In the genomic region with DNA sequence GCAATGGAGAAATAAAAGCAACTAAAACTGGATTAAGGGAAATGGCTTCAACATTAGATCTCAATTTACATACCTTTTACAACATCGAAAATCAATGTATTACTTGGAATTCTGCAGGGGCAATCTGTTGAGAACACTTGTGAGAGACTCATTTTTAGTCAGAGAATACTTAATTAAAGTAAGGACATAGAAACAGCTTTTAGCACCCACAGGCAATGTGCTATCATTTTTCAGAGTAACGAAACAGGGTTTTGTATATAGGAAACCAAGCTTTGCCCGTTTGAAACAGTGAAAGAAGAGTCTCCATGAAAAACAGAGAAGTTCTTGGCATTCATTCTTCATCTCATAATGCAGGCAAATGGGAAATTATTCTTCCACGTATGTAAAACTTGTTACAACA, we compare ENCODE assay signal across 13 mouse cellular contexts.
"Had no signal": no experiment of that assay in that cellular context is flagged by ENCODE, and none has a peak within 500 bp of the region (broad histone marks: within the 10 kb centered on the region; RNA-seq: fewer than 3 reads in every experiment).

No protein-coding gene starts in this region.

- DNase-seq: lung, adult 18-20 months; lung, embryonic 14.5 days; lung, postnatal 10 days; lung, postnatal 4 days; midbrain, embryonic 14.5 days; retina, postnatal 1 day; right cerebral cortex, adult 18-20 months; right cerebral cortex, postnatal 25 days; right cerebral cortex, postnatal 4 days; spleen, adult 18-20 months; thymus, adult 18-20 months; thymus, postnatal 14 days; thymus, postnatal 36 days had no signal
